ENCODE assay signal across 17 mouse cellular contexts in the genomic region with DNA sequence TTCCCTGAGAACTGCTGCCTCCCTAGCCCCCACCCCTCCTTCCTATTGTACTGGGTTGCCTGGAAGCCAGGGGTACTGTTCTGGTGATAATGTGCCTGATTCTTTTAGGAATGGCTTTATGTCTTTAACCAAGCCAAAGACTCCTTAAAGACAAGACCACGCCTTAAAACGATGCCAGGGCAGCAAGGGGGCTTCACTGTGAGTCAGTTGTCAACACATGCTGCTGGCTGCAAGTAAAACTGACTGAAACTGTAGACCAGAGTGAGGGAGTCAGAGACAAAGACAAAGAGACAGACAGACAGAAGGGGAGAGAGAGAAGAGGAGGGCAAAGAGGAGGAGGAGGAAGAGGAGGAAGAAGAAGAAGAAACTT. TPM values are rescaled to one million over a fixed set of nuclear protein-coding genes. Genes with fewer than 3 reads are reported as not detected.
DNase-seq lines count a peak whose midpoint lies in the region; ATAC-seq and TF ChIP-seq lines count a peak whose summit lies in the region.
"Had no signal": no experiment of that assay in that cellular context is flagged by ENCODE, and none has a peak within 500 bp of the region (broad histone marks: within the 10 kb centered on the region; RNA-seq: fewer than 3 reads in every experiment).

No protein-coding gene starts in this region.

- peak overlapping the region; percentile 49; the same call in 1 of the 2 replicates for H3K27ac ChIP-seq in kidney, adult 2 months (ENCODE audit: insufficient read depth, low read depth, low read length)
- H3K27ac ChIP-seq in midbrain, embryonic 10.5 days (replicated peaks) = peak overlapping the region; percentile 33; the same call in 1 of the 2 replicates
- H3K27ac ChIP-seq in midbrain, embryonic 16.5 days (ENCODE audit: low read length) = no peak overlapping the region
- H3K27ac ChIP-seq in intestine, postnatal 0 days (ENCODE audit: low read depth, low read length) = peak overlapping the region; percentile 36
- H3K27ac ChIP-seq: heart, embryonic 10.5 days; midbrain, embryonic 12.5 days had no signal

- DNase-seq in kidney, adult 2 months = no peak
- DNase-seq in kidney, adult 11 months = no peak
- no peak for DNase-seq in midbrain, embryonic 10.5 days (ENCODE audit: low spot score)
- no peak for DNase-seq in embryo, embryonic 11 days
- no peak for DNase-seq in layer of hippocampus, postnatal 25 days (ENCODE audit: extremely low spot score in 1 of 2, low spot score in 1 of 2)
- DNase-seq: adrenal gland, postnatal 14 days; cerebellum, adult 9-10 months; forebrain, postnatal 0 days; gastrocnemius, postnatal 14 days; right cerebral cortex, adult 18-20 months; thymus, adult 18-20 months had no signal

- H3K4me3 ChIP-seq in kidney, adult 2 months (ENCODE audit: insufficient read depth, low read depth, low read length) = no peak overlapping the region
- no peak overlapping the region for H3K4me3 ChIP-seq in midbrain, embryonic 10.5 days
- no peak overlapping the region for H3K4me3 ChIP-seq in midbrain, embryonic 16.5 days (ENCODE audit: low read depth, low read length)
- H3K4me3 ChIP-seq in intestine, postnatal 0 days (ENCODE audit: low read depth, low read length) = no peak overlapping the region
- H3K4me3 ChIP-seq: heart, embryonic 10.5 days; midbrain, embryonic 12.5 days had no signal

- H3K9me3 ChIP-seq in midbrain, embryonic 10.5 days (replicated peaks) = no peaks in the 10 kb centered on the region
- H3K9me3 ChIP-seq in midbrain, embryonic 16.5 days (replicated peaks; ENCODE audit: control insufficient read depth, low read length, poor library complexity, severe bottlenecking) = no peaks in the 10 kb centered on the region
- no peaks in the 10 kb centered on the region for H3K9me3 ChIP-seq in intestine, postnatal 0 days (ENCODE audit: control insufficient read depth)
- H3K9me3 ChIP-seq: G1E; heart, embryonic 10.5 days; midbrain, embryonic 12.5 days had no signal

- H3K36me3 ChIP-seq in kidney, adult 2 months (ENCODE audit: control insufficient read depth, insufficient read depth, low read length) = no peaks in the 10 kb centered on the region
- H3K36me3 ChIP-seq in midbrain, embryonic 10.5 days = no peaks in the 10 kb centered on the region
- no peaks in the 10 kb centered on the region for H3K36me3 ChIP-seq in midbrain, embryonic 16.5 days (ENCODE audit: control insufficient read depth, insufficient read depth, low read length)
- no peaks in the 10 kb centered on the region for H3K36me3 ChIP-seq in intestine, postnatal 0 days (ENCODE audit: control insufficient read depth, insufficient read depth)
- H3K36me3 ChIP-seq: G1E; heart, embryonic 10.5 days; midbrain, embryonic 12.5 days had no signal

- no peak for ATAC-seq in midbrain, embryonic 16.5 days
- ATAC-seq in intestine, postnatal 0 days = no peak
- ATAC-seq: forebrain, postnatal 0 days; inflammation-experienced regulatory T-cells, adult 6 months had no signal

- no peak overlapping the region for H3K9ac ChIP-seq in midbrain, embryonic 16.5 days (ENCODE audit: low read depth, low read length)
- peak overlapping the region; percentile 22; the same call in 1 of the 2 replicates for H3K9ac ChIP-seq in intestine, postnatal 0 days (ENCODE audit: low read depth, low read length)
- H3K9ac ChIP-seq: forebrain, postnatal 0 days; midbrain, embryonic 12.5 days had no signal

- no peak for TF ChIP-seq POLR2A in kidney, adult 2 months (IDR thresholded peaks at IDR 0.05; ENCODE audit: low read depth, low read length)

- 53% methylated on average over 2 of the region's 2 CpGs for WGBS in kidney, adult 2 months
- WGBS in midbrain, embryonic 10.5 days = 76% methylated on average over 2 of the region's 2 CpGs
- WGBS in midbrain, embryonic 16.5 days = 72% methylated on average over 2 of the region's 2 CpGs
- 51% methylated on average over 2 of the region's 2 CpGs for WGBS in intestine, postnatal 0 days

- H3K27me3 ChIP-seq in kidney, adult 2 months (replicated peaks; ENCODE audit: control insufficient read depth, insufficient read depth, low read length) = no peaks in the 10 kb centered on the region
- no peaks in the 10 kb centered on the region for H3K27me3 ChIP-seq in midbrain, embryonic 10.5 days (ENCODE audit: low read depth, poor library complexity, severe bottlenecking)
- no peaks in the 10 kb centered on the region for H3K27me3 ChIP-seq in midbrain, embryonic 16.5 days (ENCODE audit: control insufficient read depth, insufficient read depth, low read depth, low read length)
- no peaks in the 10 kb centered on the region for H3K27me3 ChIP-seq in intestine, postnatal 0 days (replicated peaks; ENCODE audit: control insufficient read depth, insufficient read depth, low read length)
- H3K27me3 ChIP-seq: midbrain, embryonic 12.5 days had no signal

- peaks cover 15% of the 10 kb centered on the region for H3K4me1 ChIP-seq in kidney, adult 2 months (ENCODE audit: control insufficient read depth, insufficient read depth, low read length)
- peaks cover 9% of the 10 kb centered on the region for H3K4me1 ChIP-seq in midbrain, embryonic 10.5 days
- H3K4me1 ChIP-seq in midbrain, embryonic 16.5 days (ENCODE audit: control insufficient read depth, insufficient read depth, low read length) = no peaks in the 10 kb centered on the region
- peaks cover 8% of the 10 kb centered on the region; the same call in 1 of the 2 replicates for H3K4me1 ChIP-seq in intestine, postnatal 0 days (replicated peaks; ENCODE audit: control insufficient read depth, insufficient read depth, low read length)

- H3K4me2 ChIP-seq in midbrain, embryonic 16.5 days (ENCODE audit: low read length) = no peak overlapping the region
- no peak overlapping the region for H3K4me2 ChIP-seq in intestine, postnatal 0 days (replicated peaks; ENCODE audit: low read depth)
- H3K4me2 ChIP-seq: midbrain, embryonic 12.5 days had no signal

- TF ChIP-seq CTCF in kidney, adult 2 months (conservative IDR thresholded peaks at IDR 0.05; ENCODE audit: insufficient read depth, insufficient read length, low read depth, low read length) = no peak
- no peak for TF ChIP-seq CTCF in intestine, postnatal 0 days (IDR thresholded peaks at IDR 0.05; ENCODE audit: low read depth)

RNA-seq across cellular contexts. Expression of a gene that starts 17.3 kb away (rescaled TPM):
- polyA plus RNA-seq in kidney, adult 2 months (2012; rRNA removed) = 81.3 and 92.5 TPM in 2 replicates
- polyA plus RNA-seq in midbrain, embryonic 10.5 days (2016; fragmentation: Nextera tagmentation; extraction: Ambion mirVana) = 63.3 and 63.6 TPM in 2 replicates
- 67.5 and 69.7 TPM in 2 replicates for polyA plus RNA-seq in midbrain, embryonic 16.5 days (2015; fragmentation: Nextera tagmentation; extraction: Ambion mirVana)
- 46.1 and 47.6 TPM in 2 replicates for polyA plus RNA-seq in intestine, postnatal 0 days (2015; fragmentation: Nextera tagmentation; extraction: Ambion mirVana)
- total RNA-seq in layer of hippocampus, postnatal 25 days (2021) = 10 to 100 TPM; 60.4 to 60.8 TPM

RNA-seq across cellular contexts. Expression of a gene that starts 36.1 kb away (rescaled TPM):
- polyA plus RNA-seq in kidney, adult 2 months (2012; rRNA removed) = 44.3 and 45.3 TPM in 2 replicates
- polyA plus RNA-seq in midbrain, embryonic 10.5 days (2016; fragmentation: Nextera tagmentation; extraction: Ambion mirVana) = 22.9 and 38.2 TPM in 2 replicates
- polyA plus RNA-seq in midbrain, embryonic 16.5 days (2015; fragmentation: Nextera tagmentation; extraction: Ambion mirVana) = 162 and 172 TPM in 2 replicates
- 25.3 and 25.5 TPM in 2 replicates for polyA plus RNA-seq in intestine, postnatal 0 days (2015; fragmentation: Nextera tagmentation; extraction: Ambion mirVana)
- 100 to 1,000 TPM; 230 to 250 TPM for total RNA-seq in layer of hippocampus, postnatal 25 days (2021)
- polyA plus RNA-seq: G1E had no signal

RNA-seq across cellular contexts. Expression of a gene that starts 38.0 kb away (rescaled TPM):
- 22.6 and 24.1 TPM in 2 replicates for polyA plus RNA-seq in kidney, adult 2 months (2012; rRNA removed)
- 17.4 and 20.1 TPM in 2 replicates for polyA plus RNA-seq in midbrain, embryonic 10.5 days (2016; fragmentation: Nextera tagmentation; extraction: Ambion mirVana)
- 24.1 and 24.5 TPM in 2 replicates for polyA plus RNA-seq in midbrain, embryonic 16.5 days (2015; fragmentation: Nextera tagmentation; extraction: Ambion mirVana)
- polyA plus RNA-seq in intestine, postnatal 0 days (2015; fragmentation: Nextera tagmentation; extraction: Ambion mirVana) = 5.5 and 6.5 TPM in 2 replicates
- total RNA-seq in layer of hippocampus, postnatal 25 days (2021) = 10 to 100 TPM; 13.0 to 14.5 TPM

RNA-seq across cellular contexts. Expression of a gene that starts 57.0 kb away (rescaled TPM):
- polyA plus RNA-seq in kidney, adult 2 months (2012; rRNA removed) = 377 and 422 TPM in 2 replicates
- polyA plus RNA-seq in midbrain, embryonic 10.5 days (2016; fragmentation: Nextera tagmentation; extraction: Ambion mirVana) = 380 and 415 TPM in 2 replicates
- 202 and 215 TPM in 2 replicates for polyA plus RNA-seq in midbrain, embryonic 16.5 days (2015; fragmentation: Nextera tagmentation; extraction: Ambion mirVana)
- polyA plus RNA-seq in intestine, postnatal 0 days (2015; fragmentation: Nextera tagmentation; extraction: Ambion mirVana) = 458 and 495 TPM in 2 replicates
- 100 to 1,000 TPM in 1 of 2 experiments, 10 to 100 TPM in 1; 92.7 to 101 TPM for total RNA-seq in layer of hippocampus, postnatal 25 days (2021)
